Mouse (Mus musculus) stomach, postnatal 0 days (tissue): ENCODE data around the gene Nme3. TPM values are rescaled to one million over a fixed set of nuclear protein-coding genes. Genes with fewer than 3 reads are reported as not detected.
A peak's percentile ranks its signal among the peaks of the same experiment; 100 is the strongest.

ENCODE experiments used
- ATAC-seq: fragments of 200-750 bp; cut with Nextera tagmentation; 2 replicates; pipeline ENCODE4 v1.8.0; 2017; ENCODE audit not compliant: low FRiP score, low TSS enrichment
- DNase-seq: peaks from one replicate; pipeline ENCODE4 v3.0.0-alpha.2; 2016; ENCODE audit warnings: low spot score
- H3K27ac ChIP-seq: fragments of 300-500 bp; sonication (generic); replicated peaks from 2 replicates; pipeline ENCODE4 v1.5.1; 2014; ENCODE audit warnings: mild to moderate bottlenecking, control low read depth
- H3K27me3 ChIP-seq: fragments of 300-500 bp; sonication (generic); 2 replicates; pipeline ENCODE4 v1.6.1; 2014; ENCODE audit warnings: low read length; ENCODE audit not compliant: control insufficient read depth, insufficient read depth
- H3K36me3 ChIP-seq: fragments of 300-500 bp; sonication (generic); 2 replicates; pipeline ENCODE4 v1.6.1; 2014; ENCODE audit warnings: low read length, mixed read lengths; ENCODE audit not compliant: control insufficient read depth, insufficient read depth
- H3K4me1 ChIP-seq: fragments of 300-500 bp; sonication (generic); replicated peaks from 2 replicates; pipeline ENCODE4 v1.6.1; 2014; ENCODE audit warnings: antibody characterized with exemption; ENCODE audit not compliant: control insufficient read depth, insufficient read depth
- H3K4me2 ChIP-seq: fragments of 300-500 bp; sonication (generic); replicated peaks from 2 replicates; pipeline ENCODE4 v1.6.1; 2014; ENCODE audit warnings: low read depth, mild to moderate bottlenecking, control low read depth, moderate library complexity
- H3K4me3 ChIP-seq: fragments of 300-500 bp; sonication (generic); 2 replicates; pipeline ENCODE4 v1.5.1; 2014; ENCODE audit warnings: low read depth, low read length, control low read depth
- H3K9ac ChIP-seq: fragments of 300-500 bp; sonication (generic); 2 replicates; pipeline ENCODE4 v1.6.1; 2014; ENCODE audit warnings: mild to moderate bottlenecking, low read length, control low read depth, mixed read lengths
- H3K9me3 ChIP-seq: fragments of 300-500 bp; sonication (generic); 2 replicates; pipeline ENCODE4 v1.6.1; 2016; ENCODE audit warnings: low read length; ENCODE audit not compliant: control insufficient read depth
- CTCF ChIP-seq: IDR thresholded peaks from 2 replicates; pipeline ENCODE4 v1.5.1; 2016; ENCODE audit warnings: antibody characterized with exemption, low read depth, mild to moderate bottlenecking, moderate library complexity
- EP300 ChIP-seq: optimal IDR thresholded peaks from 2 replicates; pipeline ENCODE3; 2016; ENCODE audit warnings: antibody characterized with exemption
- WGBS: fragments of 180-500 bp; shearing (Covaris S2); extraction: QIAGEN DNeasy Blood & Tissue Kit; methylation state at CpG from one replicate; pipeline ENCODE4 v1.1.7; 2014; 5-methylcytosine and 5-hydroxymethylcytosine counted together
- polyA plus RNA-seq: library from polyadenylated mRNA; unstranded; fragments of >200 nt; fragmentation: Nextera tagmentation; extraction: Ambion mirVana; gene quantifications from 2 replicates; pipeline ENCODE4 v1.2.1, GENCODE M21; 2015

Gene Nme3
- polyA plus RNA-seq, 1 experiment from 2014 or later: 40.2 TPM

DNA sequence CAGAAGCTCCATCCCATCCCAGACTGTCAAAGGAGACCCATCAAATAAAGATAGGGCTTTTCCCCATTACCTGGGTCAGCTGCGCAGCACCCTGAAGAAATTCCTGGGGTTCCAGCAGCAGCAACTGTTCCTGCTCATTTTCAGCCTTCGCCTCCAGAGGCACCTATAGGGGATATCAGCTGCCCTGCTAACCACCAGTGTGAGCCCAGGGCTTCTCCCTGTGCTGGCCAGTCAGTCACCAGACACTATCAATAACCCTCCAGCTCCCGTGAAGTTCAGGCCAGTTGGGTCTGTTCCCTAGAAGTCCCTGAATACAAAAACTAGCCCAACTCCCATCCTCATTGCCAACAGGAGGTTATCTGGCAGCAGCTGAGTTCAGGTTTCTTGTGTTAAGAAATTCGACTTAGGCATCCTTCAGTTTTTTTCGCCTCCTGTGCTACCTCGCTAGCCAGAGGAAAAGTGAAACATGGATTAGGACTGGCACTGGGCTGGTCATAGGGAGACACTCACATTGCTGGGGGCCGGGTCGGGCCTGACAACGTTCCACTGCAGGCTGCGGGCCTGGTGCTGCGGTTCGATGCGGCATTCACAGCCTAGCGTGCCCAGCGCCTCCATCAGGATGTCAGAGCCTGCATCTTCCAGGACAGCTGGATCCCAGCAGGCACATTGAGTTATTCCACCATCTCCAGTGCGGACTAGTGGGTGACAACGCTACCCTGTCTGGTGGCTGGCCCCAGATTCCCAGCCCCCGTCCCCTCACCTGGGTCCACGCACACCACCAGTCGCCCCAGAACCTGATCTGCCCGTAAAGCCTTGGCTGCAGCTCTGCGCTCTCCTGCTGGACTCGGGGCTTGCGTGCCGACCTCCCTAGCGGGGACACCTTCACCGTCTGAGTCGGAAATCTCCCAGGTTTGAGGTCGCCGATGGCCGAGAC lies 2.0 kb upstream of the Nme3 start:
- no peaks in the 10 kb centered on the region for H3K27me3 ChIP-seq
- H3K9ac ChIP-seq: peak overlapping the region; percentile 93
- DNase-seq: no peak
- peaks cover 14% of the 10 kb centered on the region for H3K36me3 ChIP-seq
- peak overlapping the region; percentile 99 for H3K4me2 ChIP-seq
- peaks cover 5% of the 10 kb centered on the region for H3K4me1 ChIP-seq
- peak overlapping the region; percentile 92 for H3K4me3 ChIP-seq
- TF ChIP-seq EP300 (no peak), CTCF (0 out of 2 replicates have a peak, but pooled peaks have one; percentile 10)
- H3K9me3 ChIP-seq: no peaks in the 10 kb centered on the region
- no peak for ATAC-seq
- 9% methylated on average over 31 of the region's 31 CpGs for WGBS
- H3K27ac ChIP-seq: peak overlapping the region; percentile 91

DNA sequence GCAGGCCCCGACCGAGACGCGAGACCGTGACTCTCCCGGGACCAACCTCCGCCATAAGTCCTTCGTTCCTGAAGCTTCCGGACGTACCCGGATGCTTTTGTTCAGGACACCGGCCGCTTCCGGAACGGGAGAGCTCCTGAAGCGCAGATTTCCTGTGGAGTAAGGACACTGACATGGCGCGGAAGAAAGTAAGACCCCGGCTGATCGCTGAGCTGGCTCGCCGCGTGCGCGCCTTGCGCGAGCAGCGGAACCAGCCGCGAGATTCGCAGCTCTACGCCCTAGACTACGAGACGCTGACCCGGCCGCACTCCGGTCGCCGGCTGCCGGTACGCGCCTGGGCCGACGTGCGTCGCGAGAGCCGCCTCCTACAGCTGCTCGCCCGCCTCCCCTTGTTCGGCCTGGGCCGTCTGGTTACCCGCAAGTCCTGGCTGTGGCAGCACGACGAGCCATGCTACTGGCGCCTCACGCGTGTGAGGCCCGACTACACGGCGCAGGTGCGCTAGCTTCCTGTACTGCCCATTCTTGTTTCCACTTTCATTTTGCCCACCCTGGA lies 1.2 kb upstream of the Nme3 start, which contains the start of the genes Eme2 and Mrps34:
TSS of gene Eme2 (minus strand) at position 93 of the 553 bp plus-strand sequence.
TSS of gene Mrps34 (plus strand) at position 122 of the 553 bp plus-strand sequence.
- ATAC-seq: peak; percentile 63
- peak within 1 kb of the TSS; percentile 92 for H3K4me3 ChIP-seq
- peaks cover 5% of the 10 kb centered on the region for H3K4me1 ChIP-seq
- H3K36me3 ChIP-seq: peaks cover 20% of the 10 kb centered on the region
- TF ChIP-seq CTCF (no peak), EP300 (no peak)
- H3K27me3 ChIP-seq: no peaks in the 10 kb centered on the region
- peak; percentile 90 for DNase-seq
- peak within 1 kb of the TSS; percentile 99 for H3K4me2 ChIP-seq
- peak within 1 kb of the TSS; percentile 91 for H3K27ac ChIP-seq
- WGBS: under 1% methylated on average over 61 of the region's 62 CpGs
- H3K9me3 ChIP-seq: no peaks in the 10 kb centered on the region
- H3K9ac ChIP-seq: peak within 1 kb of the TSS; percentile 93

GRCm38 (mm10) chr17:24895571-24896240 lies 594 bp upstream of the Nme3 start:
- H3K9me3 ChIP-seq: no peaks in the 10 kb centered on the region
- no peak for TF ChIP-seq CTCF
- no peak for TF ChIP-seq EP300
- DNase-seq (no peak), ATAC-seq (no peak)
- H3K27ac ChIP-seq: peak overlapping the region; percentile 91
- peaks cover 5% of the 10 kb centered on the region for H3K4me1 ChIP-seq
- peak overlapping the region; percentile 92 for H3K4me3 ChIP-seq
- H3K9ac ChIP-seq: peak overlapping the region; percentile 93
- 9% methylated on average over 23 of the region's 23 CpGs for WGBS
- H3K36me3 ChIP-seq: peaks cover 22% of the 10 kb centered on the region
- H3K27me3 ChIP-seq: no peaks in the 10 kb centered on the region
- peak overlapping the region; percentile 99 for H3K4me2 ChIP-seq

DNA sequence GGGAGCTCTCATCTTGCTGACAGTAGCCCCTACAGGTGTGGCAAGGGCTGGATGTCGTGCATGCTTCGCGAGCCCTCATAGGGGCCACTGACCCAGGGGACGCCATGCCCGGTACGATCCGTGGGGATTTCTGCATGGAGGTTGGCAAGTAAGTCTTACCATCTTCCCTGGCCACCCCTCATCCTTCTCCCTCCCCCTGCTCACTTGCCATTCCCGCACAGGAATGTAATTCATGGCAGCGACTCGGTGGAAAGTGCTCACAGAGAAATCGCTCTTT lies 631 bp downstream of the Nme3 start:
- H3K36me3 ChIP-seq: peaks cover 32% of the 10 kb centered on the region
- no peak overlapping the region for H3K27ac ChIP-seq

DNA sequence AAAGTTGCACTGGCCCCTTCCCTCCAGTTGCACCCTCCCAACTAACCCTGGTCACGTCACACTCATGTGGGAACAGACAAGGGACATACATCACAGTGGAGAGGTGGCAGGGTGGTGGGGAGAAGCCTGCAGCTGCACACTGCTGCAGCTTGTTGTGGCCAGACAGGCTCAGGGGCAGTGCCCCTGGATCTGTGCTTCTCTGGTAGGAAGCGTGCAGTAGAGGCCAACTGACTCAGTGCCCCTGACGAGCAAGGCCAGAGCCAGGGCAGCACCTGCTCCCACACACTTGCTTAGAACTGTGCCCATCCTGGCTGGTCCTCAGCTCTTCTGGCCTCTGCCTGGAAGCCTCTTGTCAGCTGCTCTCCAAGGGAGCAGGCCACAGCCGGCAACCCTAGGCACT lies 1.3 kb downstream of the Nme3 start:
- DNase-seq: no peak
- H3K9me3 ChIP-seq: no peaks in the 10 kb centered on the region
- H3K9ac ChIP-seq: no peak overlapping the region
- H3K36me3 ChIP-seq: peaks cover 36% of the 10 kb centered on the region
- no peak overlapping the region for H3K4me2 ChIP-seq
- no peaks in the 10 kb centered on the region for H3K27me3 ChIP-seq
- no peak overlapping the region for H3K4me3 ChIP-seq
- TF ChIP-seq CTCF (no peak), EP300 (no peak)
- no peak overlapping the region for H3K27ac ChIP-seq
- 81% methylated on average over 4 of the region's 4 CpGs for WGBS
- peaks cover 5% of the 10 kb centered on the region for H3K4me1 ChIP-seq
- ATAC-seq: no peak

More for the DNA sequence above, 631 bp downstream of the Nme3 start:
- Histone ChIP-seq H3K27me3 (no peaks in the 10 kb centered on the region), H3K9me3 (no peaks in the 10 kb centered on the region), H3K4me3 (peak overlapping the region; percentile 92), H3K4me1 (peaks cover 5% of the 10 kb centered on the region), H3K9ac (peak overlapping the region; percentile 93), H3K4me2 (peak overlapping the region; percentile 99)
- ATAC-seq (no peak), DNase-seq (no peak)
- 28% methylated on average over 11 of the region's 11 CpGs for WGBS
- TF ChIP-seq CTCF: no peak
- TF ChIP-seq EP300: no peak
